Mouse (Mus musculus) embryo, embryonic 10 days (tissue): Measurements from ENCODE around the gene Rtl10.

Experiments used
- DNase-seq: peaks from one replicate; pipeline ENCODE4 v3.0.0-alpha.2; 2015; ENCODE audit warnings: low spot score

Gene Rtl10

GRCm38 (mm10) chr16:18498558-18498990 lies at the start of gene Rtl10, which contains the start of gene Gnb1l:
Rtl10 (plus strand) TSS chr16:18498901.
Gnb1l (plus strand) TSS chr16:18498713.
- DNase-seq, result peak; percentile 99

GRCm38 (mm10) chr16:18449005-18449404 lies 49.7 kb upstream of the Rtl10 start:
- DNase-seq, result no peak

GRCm38 (mm10) chr16:18451486-18452181 lies 47.1 kb upstream of the Rtl10 start:
- DNase-seq, result no peak

- DNase-seq, result no peak
Measured at GRCm38 (mm10) chr16:18452361-18452862, 46.3 kb upstream of the Rtl10 start.

GRCm38 (mm10) chr16:18453846-18454245 lies 44.9 kb upstream of the Rtl10 start:
- peak; percentile 74 for DNase-seq

- no peak for DNase-seq
Measured at GRCm38 (mm10) chr16:18455407-18455806, 43.3 kb upstream of the Rtl10 start.

- no peak for DNase-seq
Measured at GRCm38 (mm10) chr16:18458661-18459060, 40.0 kb upstream of the Rtl10 start.

- peak; percentile 61 for DNase-seq
Measured at GRCm38 (mm10) chr16:18459335-18459954, 39.3 kb upstream of the Rtl10 start.

GRCm38 (mm10) chr16:18459955-18460370 lies 38.7 kb upstream of the Rtl10 start:
- DNase-seq, result peak; percentile 84

- no peak for DNase-seq
Measured at GRCm38 (mm10) chr16:18460826-18461225, 37.9 kb upstream of the Rtl10 start.

- DNase-seq, result peak; percentile 38
Measured at GRCm38 (mm10) chr16:18462031-18462430, 36.7 kb upstream of the Rtl10 start.

GRCm38 (mm10) chr16:18462598-18462997 lies 36.1 kb upstream of the Rtl10 start:
- DNase-seq, result no peak

- DNase-seq, result no peak
Measured at GRCm38 (mm10) chr16:18464271-18464670, 34.4 kb upstream of the Rtl10 start.

GRCm38 (mm10) chr16:18470829-18471228 lies 27.9 kb upstream of the Rtl10 start:
- DNase-seq, result peak; percentile 41

GRCm38 (mm10) chr16:18471381-18471955 lies 27.2 kb upstream of the Rtl10 start:
- DNase-seq, result peak; percentile 30

GRCm38 (mm10) chr16:18471976-18472375 lies 26.7 kb upstream of the Rtl10 start:
- no peak for DNase-seq

- no peak for DNase-seq
Measured at GRCm38 (mm10) chr16:18472416-18472815, 26.3 kb upstream of the Rtl10 start.

- DNase-seq, result no peak
Measured at GRCm38 (mm10) chr16:18472976-18473375, 25.7 kb upstream of the Rtl10 start.

GRCm38 (mm10) chr16:18474021-18474420 lies 24.7 kb upstream of the Rtl10 start:
- no peak for DNase-seq

- DNase-seq, result no peak
Measured at GRCm38 (mm10) chr16:18477996-18478395, 20.7 kb upstream of the Rtl10 start.

GRCm38 (mm10) chr16:18479667-18480066 lies 19.0 kb upstream of the Rtl10 start:
- DNase-seq, result peak; percentile 9

- DNase-seq, result no peak
Measured at GRCm38 (mm10) chr16:18480933-18481485, 17.7 kb upstream of the Rtl10 start.

GRCm38 (mm10) chr16:18482431-18482830 lies 16.3 kb upstream of the Rtl10 start:
- DNase-seq, result no peak
